Comparison of ENCODE assay signal across 8 mouse cellular contexts in genomic region chr6:134923670-134924069, GRCm38 (mm10). TPM values are rescaled to one million over a fixed set of nuclear protein-coding genes. Genes with fewer than 3 reads are reported as not detected.
DNase-seq lines count a peak whose midpoint lies in the region; ATAC-seq and TF ChIP-seq lines count a peak whose summit lies in the region.

No protein-coding gene starts in this region.

- 0 out of 2 replicates have a peak overlapping the region, but pooled peaks have one; percentile 15 for H3K4me3 ChIP-seq in heart, embryonic 12.5 days
- H3K4me3 ChIP-seq in C2C12 (ENCODE audit: insufficient read depth, poor library complexity, severe bottlenecking) (no peak overlapping the region), macrophage (ENCODE audit: inconsistent target) (no peak overlapping the region)
- peak overlapping the region; percentile 38 for H3K4me3 ChIP-seq in forebrain, embryonic 16.5 days (replicated peaks; ENCODE audit: low read length)

- no peaks in the 10 kb centered on the region for H3K27me3 ChIP-seq in heart, embryonic 12.5 days (replicated peaks)
- no peaks in the 10 kb centered on the region for H3K27me3 ChIP-seq in C2C12 (ENCODE audit: control insufficient read depth, insufficient read depth, insufficient read length)
- H3K27me3 ChIP-seq in forebrain, embryonic 16.5 days (replicated peaks; ENCODE audit: control insufficient read depth, insufficient read depth, low read length), result no peaks in the 10 kb centered on the region

- H3ac ChIP-seq in C2C12 (ENCODE audit: control insufficient read depth, insufficient read length, low read depth), result peak overlapping the region; percentile 5

- H3K79me3 ChIP-seq in C2C12 (ENCODE audit: low read depth), result peaks cover 51% of the 10 kb centered on the region

- H3K9me3 ChIP-seq in heart, embryonic 12.5 days (replicated peaks), result no peaks in the 10 kb centered on the region
- H3K9me3 ChIP-seq in forebrain, embryonic 16.5 days (ENCODE audit: control insufficient read depth, low read length), result no peaks in the 10 kb centered on the region

- WGBS in heart, embryonic 12.5 days, result 74% methylated on average over 4 of the region's 4 CpGs
- 52% methylated on average over 4 of the region's 4 CpGs for WGBS in forebrain, embryonic 16.5 days
- 62% methylated on average over 4 of the region's 4 CpGs for WGBS in macrophage (ENCODE audit: missing documents)

- peaks cover 9% of the 10 kb centered on the region; the same call in 1 of the 2 replicates for H3K36me3 ChIP-seq in heart, embryonic 12.5 days
- H3K36me3 ChIP-seq in C2C12 (ENCODE audit: control insufficient read depth, insufficient read depth) (peaks cover 31% of the 10 kb centered on the region), macrophage (ENCODE audit: inconsistent target) (no peaks in the 10 kb centered on the region)
- no peaks in the 10 kb centered on the region for H3K36me3 ChIP-seq in forebrain, embryonic 16.5 days (ENCODE audit: control insufficient read depth, insufficient read depth)

- H3K9ac ChIP-seq in heart, embryonic 12.5 days, result 0 out of 2 replicates have a peak overlapping the region, but pooled peaks have one; percentile 60
- no peak overlapping the region; the same call in 1 of the 2 replicates for H3K9ac ChIP-seq in forebrain, embryonic 16.5 days (replicated peaks; ENCODE audit: low read depth, low read length)

- intact Hi-C loops in heart, postnatal 10 days (cut with DNase I), result loop anchor here (5.0 kb wide), 1 partner anchor 1624 kb away; no protein-coding TSS in a partner anchor
- intact Hi-C loops in left cerebral cortex, postnatal 25 days (cut with DNase I), result loop anchor here (5.0 kb wide), 2 partner anchors 59 to 131 kb away; partner anchors contain the start of genes Apold1 and Dusp16

- H3K27ac ChIP-seq in heart, embryonic 12.5 days (ENCODE audit: poor library complexity, severe bottlenecking), result no peak overlapping the region
- H3K27ac ChIP-seq in forebrain, embryonic 16.5 days (ENCODE audit: low read length), result no peak overlapping the region
- H3K27ac ChIP-seq in macrophage, result peak overlapping the region; percentile 12; the same call in 1 of the 2 replicates

- TF ChIP-seq CTCF in C2C12 (IDR thresholded peaks at IDR 0.05; ENCODE audit: control insufficient read depth, insufficient read depth, insufficient read length), result no peak

- peaks cover 32% of the 10 kb centered on the region for H3K4me1 ChIP-seq in heart, embryonic 12.5 days (replicated peaks)
- peaks cover 36% of the 10 kb centered on the region for H3K4me1 ChIP-seq in forebrain, embryonic 16.5 days (replicated peaks; ENCODE audit: control insufficient read depth, insufficient read depth, low read length)

- no peak for DNase-seq in heart, postnatal 10 days
- DNase-seq in thymus, postnatal 36 days, result no peak
- no peak for DNase-seq in ovary, postnatal 14 days (ENCODE audit: low spot score)
- no peak for DNase-seq in left cerebral cortex, postnatal 25 days (ENCODE audit: low spot score in 2 of 2)

- H3K4me2 ChIP-seq in heart, embryonic 12.5 days, result peak overlapping the region; percentile 45
- peak overlapping the region; percentile 64 for H3K4me2 ChIP-seq in forebrain, embryonic 16.5 days (ENCODE audit: low read length)

- ATAC-seq in heart, embryonic 12.5 days (ENCODE audit: insufficient number of reproducible peaks, low FRiP score), result no peak
- no peak for ATAC-seq in forebrain, embryonic 16.5 days

- peaks cover 62% of the 10 kb centered on the region for H3K79me2 ChIP-seq in C2C12 (ENCODE audit: control insufficient read depth, insufficient read depth)
- peaks cover 58% of the 10 kb centered on the region for H3K79me2 ChIP-seq in macrophage (ENCODE audit: inconsistent target)

TF ChIP-seq in C2C12, 6 proteins besides CTCF, POLR2A, EP300 and RAD21:
- TF ChIP-seq MYOD1 (IDR thresholded peaks at IDR 0.05; ENCODE audit: control insufficient read depth, insufficient read length, low read depth) (no peak), USF1 (IDR thresholded peaks at IDR 0.05; ENCODE audit: low read depth) (no peak), MYOG (IDR thresholded peaks at IDR 0.05; ENCODE audit: control insufficient read depth, extremely low read depth, insufficient read length) (no peak), MAX (IDR thresholded peaks at IDR 0.05) (no peak), FOSL1 (IDR thresholded peaks at IDR 0.05; ENCODE audit: insufficient read depth, low read length, poor library complexity, severe bottlenecking) (no peak), CEBPB (IDR thresholded peaks at IDR 0.05; ENCODE audit: low read depth) (no peak)

RNA-seq across cellular contexts. Expression of gene Cdkn1b, which starts 3.5 kb away (rescaled TPM):
- 16.8 and 17.4 TPM in 2 replicates for polyA plus RNA-seq in heart, embryonic 12.5 days (2016; fragmentation: Nextera tagmentation; extraction: Ambion mirVana)
- 10 to 100 TPM; 45.1 to 53.5 TPM for total RNA-seq in heart, postnatal 10 days (2021)
- polyA plus RNA-seq in C2C12 (2012; fragmentation: generic; extraction: Trizol) (15.8 TPM), macrophage (2018) (13.0 to 49.2 TPM (median 33.8 TPM) in 3 replicates)
- polyA plus RNA-seq in forebrain, embryonic 16.5 days (2015; fragmentation: Nextera tagmentation; extraction: Ambion mirVana), result 39.4 and 50.8 TPM in 2 replicates
- 10 to 100 TPM; 14.1 to 72.0 (median 31.5) TPM for total RNA-seq in macrophage (2018; cell fraction: chromatin; rRNA removed)
- 10 to 100 TPM; 12.9 to 44.8 (median 20.9) TPM for total RNA-seq in macrophage (2018; cell fraction: cytosol; rRNA removed)
- 10 to 100 TPM; 18.9 to 91.9 (median 37.5) TPM for total RNA-seq in macrophage (2018; cell fraction: nucleus; rRNA removed)
- 10 to 100 TPM; 40.3 to 43.2 TPM for total RNA-seq in left cerebral cortex, postnatal 25 days (2021)

RNA-seq across cellular contexts. Expression of gene Gpr19, which starts 25.3 kb away (rescaled TPM):
- polyA plus RNA-seq in heart, embryonic 12.5 days (2016; fragmentation: Nextera tagmentation; extraction: Ambion mirVana), result 9.0 and 10.2 TPM in 2 replicates
- total RNA-seq in heart, postnatal 10 days (2021), result 1 to 10 TPM; 4.3 to 4.8 TPM
- polyA plus RNA-seq in C2C12 (2012; fragmentation: generic; extraction: Trizol), result 2.1 TPM
- polyA plus RNA-seq in forebrain, embryonic 16.5 days (2015; fragmentation: Nextera tagmentation; extraction: Ambion mirVana), result 44.4 and 48.9 TPM in 2 replicates
- 1 to 10 TPM; 1.7 to 9.3 (median 4.4) TPM for total RNA-seq in macrophage (2018; cell fraction: chromatin; rRNA removed)
- total RNA-seq in macrophage (2018; cell fraction: cytosol; rRNA removed), result 1 to 10 TPM; 1.1 to 3.4 (median 1.8) TPM
- total RNA-seq in macrophage (2018; cell fraction: nucleus; rRNA removed), result 1 to 10 TPM; 1.2 to 8.8 (median 3.6) TPM
- polyA plus RNA-seq in macrophage (2018), result 2.1 to 4.4 TPM (median 2.6 TPM) in 3 replicates
- total RNA-seq in left cerebral cortex, postnatal 25 days (2021), result 10 to 100 TPM; 25.3 to 27.3 TPM

RNA-seq across cellular contexts. Expression of gene Apold1, which starts 57.8 kb away (rescaled TPM):
- polyA plus RNA-seq in heart, embryonic 12.5 days (2016; fragmentation: Nextera tagmentation; extraction: Ambion mirVana), result 5.4 and 5.8 TPM in 2 replicates
- total RNA-seq in heart, postnatal 10 days (2021), result 10 to 100 TPM; 15.9 to 24.3 TPM
- polyA plus RNA-seq in C2C12 (2012; fragmentation: generic; extraction: Trizol), result 0.05 TPM
- 4.2 and 4.8 TPM in 2 replicates for polyA plus RNA-seq in forebrain, embryonic 16.5 days (2015; fragmentation: Nextera tagmentation; extraction: Ambion mirVana)
- total RNA-seq in macrophage (2018; cell fraction: chromatin; rRNA removed), result under 1 TPM in 9 of 26 experiments, not detected in 17; 0.19 to 0.86 (median 0.31) TPM
- total RNA-seq in macrophage (2018; cell fraction: cytosol; rRNA removed), result under 1 TPM in 21 of 26 experiments, not detected in 5; 0.03 to 0.70 (median 0.10) TPM
- 1 to 10 TPM in 1 of 26 experiments, under 1 TPM in 11, not detected in 14; 0.11 to 2.1 (median 0.33) TPM for total RNA-seq in macrophage (2018; cell fraction: nucleus; rRNA removed)
- 0.06 TPM in 1 of 3 replicates, not detected in the others for polyA plus RNA-seq in macrophage (2018)
- 1 to 10 TPM; 4.1 to 4.5 TPM for total RNA-seq in left cerebral cortex, postnatal 25 days (2021)

Comparison
In these comparisons a context has a peak if more than half of its experiments do, and no peak if none do; other contexts are left out.
1. H3K4me3 ChIP-seq: peak in heart, embryonic 12.5 days (single experiment) and forebrain, embryonic 16.5 days (single experiment); none in C2C12 (single experiment) and macrophage (single experiment).